Mouse (Mus musculus) olfactory bulb, adult 2 months (tissue): ENCODE results near the gene Farp1. TPM values are rescaled to one million over a fixed set of nuclear protein-coding genes. Genes with fewer than 3 reads are reported as not detected.

ENCODE experiments used
- H3K27ac ChIP-seq: fragments of 200-500 bp; 2 replicates; pipeline ENCODE4 v1.5.1; 2012; ENCODE audit warnings: low read depth, low read length; ENCODE audit not compliant: insufficient read depth
- H3K4me1 ChIP-seq: fragments of 200-500 bp; 2 replicates; pipeline ENCODE4 v1.6.1; 2012; ENCODE audit warnings: low read length; ENCODE audit not compliant: control insufficient read depth, insufficient read depth
- H3K4me3 ChIP-seq: fragments of 200-500 bp; 2 replicates; pipeline ENCODE4 v1.5.1; 2012; ENCODE audit warnings: mild to moderate bottlenecking, low read depth, low read length, moderate library complexity; ENCODE audit not compliant: insufficient read depth
- CTCF ChIP-seq: fragments of 200-500 bp; IDR thresholded peaks from 2 replicates; pipeline ENCODE4 v1.5.1; 2012; ENCODE audit warnings: low read depth, mild to moderate bottlenecking, low read length, moderate library complexity; ENCODE audit not compliant: insufficient read depth
- POLR2A ChIP-seq: fragments of 200-500 bp; IDR thresholded peaks from 2 replicates; pipeline ENCODE4 v1.6.1; 2012; ENCODE audit warnings: mild to moderate bottlenecking, low read depth, low read length, moderate library complexity; ENCODE audit not compliant: insufficient read depth
- WGBS: fragments of 180-500 bp; shearing (Covaris S2); methylation state at CpG from one replicate; pipeline ENCODE4 v1.1.7; 2018; 5-methylcytosine and 5-hydroxymethylcytosine counted together
- polyA plus RNA-seq: library from polyadenylated mRNA; stranded (reverse); fragments of >200 nt; gene quantifications from 2 replicates; pipeline ENCODE4 v1.2.4, GENCODE M21; 2012; ENCODE audit warnings: low replicate concordance; ENCODE audit not compliant: missing spikeins, insufficient read depth, insufficient read length

Farp1 gene
- polyA plus RNA-seq, 1 experiment: not detected

GRCm38 (mm10) chr14:121330090-121330408 is 295.0 kb downstream of the Farp1 start:
- Histone ChIP-seq H3K4me1 (peaks cover 24% of the 10 kb centered on the region), H3K4me3 (no peak overlapping the region), H3K27ac (no peak overlapping the region)
- 71% methylated on average over 3 of the region's 3 CpGs for WGBS
- TF ChIP-seq POLR2A (no peak), CTCF (no peak)

Other genes starting within 250 kb of the Farp1 start
- 73.4 TPM in 1 of 2 replicates, not detected in the other for gene Ipo5, start 124.0 kb upstream of the Farp1 start, polyA plus RNA-seq